8 mouse cellular contexts compared by ENCODE assay signal in genomic region chr1:172309699-172310398, GRCm38 (mm10). TPM values are rescaled to one million over a fixed set of nuclear protein-coding genes. Genes with fewer than 3 reads are reported as not detected.
A peak's percentile ranks its signal among the peaks of the same experiment; 100 is the strongest.
DNase-seq lines count a peak whose midpoint lies in the region; ATAC-seq and TF ChIP-seq lines count a peak whose summit lies in the region.

No protein-coding gene starts in this region.

- DNase-seq in ES-E14 (ENCODE audit: low read depth, low spot score) = peak; percentile 96
- DNase-seq in cerebellum, adult 11 months = peak; percentile 93
- DNase-seq in forebrain, embryonic 14.5 days (ENCODE audit: low spot score) = peak; percentile 98
- DNase-seq in heart, postnatal 14 days = peak; percentile 91 to 95
- peak; percentile 88 for DNase-seq in large intestine, adult 2 months (ENCODE audit: low read depth, low spot score)
- DNase-seq in telencephalon, adult 2 months (ENCODE audit: low read depth, low spot score) = peak; percentile 90

- H3K27ac ChIP-seq in ES-E14 (ENCODE audit: insufficient read depth, low read depth, low read length, poor library complexity, severe bottlenecking) = no peak overlapping the region; the same call in 1 of the 2 replicates
- H3K27ac ChIP-seq in forebrain, embryonic 14.5 days (ENCODE audit: low read depth, low read length) = peak overlapping the region; percentile 88
- peak overlapping the region; percentile 61 for H3K27ac ChIP-seq in liver, embryonic 16.5 days (ENCODE audit: low read length)
- peak overlapping the region; percentile 81 for H3K27ac ChIP-seq in neural tube, embryonic 13.5 days (replicated peaks)

- intact Hi-C loops in heart, postnatal 14 days (cut with DNase I) = loop anchor here (5.0 to 10.0 kb wide), 3 partner anchors 95 to 495 kb away; partner anchors contain the start of gene Casq1

- H3K4me3 ChIP-seq in ES-E14 (ENCODE audit: insufficient read depth in 1 of 2, low read depth in 1 of 2, low read length in 2 of 2, poor library complexity in 1 of 2, severe bottlenecking in 1 of 2) = no peak overlapping the region
- 0 out of 2 replicates have a peak overlapping the region, but pooled peaks have one; percentile 17 for H3K4me3 ChIP-seq in forebrain, embryonic 14.5 days (ENCODE audit: low read depth, low read length)
- peak overlapping the region; percentile 47 for H3K4me3 ChIP-seq in liver, embryonic 16.5 days (ENCODE audit: low read depth, low read length)
- H3K4me3 ChIP-seq in neural tube, embryonic 13.5 days = peak overlapping the region; percentile 28

- ATAC-seq in forebrain, embryonic 14.5 days = peak; percentile 72
- ATAC-seq in liver, embryonic 16.5 days (ENCODE audit: low read depth) = peak; percentile 33
- peak; percentile 54 for ATAC-seq in neural tube, embryonic 13.5 days (ENCODE audit: low read depth)

- 1% methylated on average over 14 of the region's 14 CpGs for WGBS in forebrain, embryonic 14.5 days
- under 1% methylated on average over 14 of the region's 14 CpGs for WGBS in large intestine, adult 2 months
- 2% methylated on average over 14 of the region's 14 CpGs for WGBS in liver, embryonic 16.5 days (ENCODE audit: insufficient replicate concordance)
- WGBS in neural tube, embryonic 13.5 days = 3% methylated on average over 14 of the region's 14 CpGs

- peaks cover 0 to 14% of the 10 kb centered on the region in 2 experiments; a peak in 2 of 4 replicates for H3K4me1 ChIP-seq in ES-E14 (ENCODE audit: control insufficient read depth in 2 of 2, insufficient read depth in 2 of 2, low read length in 2 of 2, poor library complexity in 1 of 2)
- peaks cover 40% of the 10 kb centered on the region for H3K4me1 ChIP-seq in forebrain, embryonic 14.5 days (ENCODE audit: control insufficient read depth, insufficient read depth, low read length)
- peaks cover 44% of the 10 kb centered on the region for H3K4me1 ChIP-seq in liver, embryonic 16.5 days (ENCODE audit: control insufficient read depth, low read depth, low read length)
- peaks cover 64% of the 10 kb centered on the region for H3K4me1 ChIP-seq in neural tube, embryonic 13.5 days (replicated peaks)

- H3K9me3 ChIP-seq in ES-E14 (ENCODE audit: control insufficient read depth, insufficient read depth, low read depth, low read length) = no peaks in the 10 kb centered on the region
- H3K9me3 ChIP-seq in forebrain, embryonic 14.5 days (replicated peaks; ENCODE audit: control insufficient read depth, low read length) = no peaks in the 10 kb centered on the region
- no peaks in the 10 kb centered on the region for H3K9me3 ChIP-seq in liver, embryonic 16.5 days (replicated peaks; ENCODE audit: control insufficient read depth, low read length)
- H3K9me3 ChIP-seq in neural tube, embryonic 13.5 days = no peaks in the 10 kb centered on the region

- no peaks in the 10 kb centered on the region for H3K36me3 ChIP-seq in ES-E14 (ENCODE audit: control insufficient read depth, insufficient read depth, low read length, poor library complexity, severe bottlenecking)
- H3K36me3 ChIP-seq in forebrain, embryonic 14.5 days (ENCODE audit: control insufficient read depth, insufficient read depth, low read length) = no peaks in the 10 kb centered on the region
- H3K36me3 ChIP-seq in liver, embryonic 16.5 days (ENCODE audit: control insufficient read depth, insufficient read depth) = no peaks in the 10 kb centered on the region
- no peaks in the 10 kb centered on the region for H3K36me3 ChIP-seq in neural tube, embryonic 13.5 days

- peak overlapping the region; percentile 50; the same call in 1 of the 2 replicates for H3K9ac ChIP-seq in ES-E14 (ENCODE audit: insufficient read depth, low read depth, low read length, poor library complexity, severe bottlenecking)
- peak overlapping the region; percentile 50 for H3K9ac ChIP-seq in forebrain, embryonic 14.5 days (ENCODE audit: low read length)
- peak overlapping the region; percentile 54 for H3K9ac ChIP-seq in liver, embryonic 16.5 days (ENCODE audit: low read depth, low read length)
- peak overlapping the region; percentile 65 for H3K9ac ChIP-seq in neural tube, embryonic 13.5 days

- H3K4me2 ChIP-seq in forebrain, embryonic 14.5 days (ENCODE audit: low read length) = peak overlapping the region; percentile 58
- H3K4me2 ChIP-seq in liver, embryonic 16.5 days (ENCODE audit: low read depth, low read length) = peak overlapping the region; percentile 95
- peak overlapping the region; percentile 62 for H3K4me2 ChIP-seq in neural tube, embryonic 13.5 days

- in situ Hi-C loops in ES-E14 (cut with MboI; ENCODE audit: low sequenced_read_pairs in 2 of 2, unreplicated experiment in 2 of 2) = loop anchor here in 1 of 2 experiments (10.0 kb wide), 1 partner anchor 165 kb away; the partner anchor contains the start of gene Dcaf8

- no peaks in the 10 kb centered on the region for H3K27me3 ChIP-seq in forebrain, embryonic 14.5 days (replicated peaks; ENCODE audit: control insufficient read depth, insufficient read depth, low read length)
- H3K27me3 ChIP-seq in liver, embryonic 16.5 days (ENCODE audit: control insufficient read depth, insufficient read depth, low read depth, low read length) = no peaks in the 10 kb centered on the region
- no peaks in the 10 kb centered on the region for H3K27me3 ChIP-seq in neural tube, embryonic 13.5 days

TF ChIP-seq in ES-E14, 5 proteins besides CTCF, POLR2A, EP300 and RAD21:
- TF ChIP-seq ZNF384 (IDR thresholded peaks at IDR 0.05; ENCODE audit: low read depth, low read length) (no peak), HCFC1 (IDR thresholded peaks at IDR 0.05; ENCODE audit: borderline replicate concordance, insufficient read depth, low read length) (no peak; the same call in 1 of the 2 replicates), CHD2 (IDR thresholded peaks at IDR 0.05; ENCODE audit: low read depth, low read length) (no peak), ZC3H11A (IDR thresholded peaks at IDR 0.05; ENCODE audit: borderline replicate concordance, low read depth, low read length) (peak; percentile 49; the same call in 1 of the 2 replicates)
TF ChIP-seq in ES-E14: peak in this region for 1.

RNA-seq across cellular contexts. Expression of gene Atp1a2, which starts 12.0 kb away (rescaled TPM):
- total RNA-seq in ES-E14 (2012; rRNA removed) = 0.31 and 0.48 TPM in 2 replicates
- 12.9 and 19.8 TPM in 2 replicates for polyA plus RNA-seq in forebrain, embryonic 14.5 days (2014; fragmentation: Nextera tagmentation; extraction: Ambion mirVana)
- 100 to 1,000 TPM; 448 to 458 TPM for total RNA-seq in heart, postnatal 14 days (2021)
- 6.4 and 9.1 TPM in 2 replicates for polyA plus RNA-seq in large intestine, adult 2 months (2012; rRNA removed)
- 0.20 and 0.52 TPM in 2 replicates for polyA plus RNA-seq in liver, embryonic 16.5 days (2015; fragmentation: Nextera tagmentation; extraction: Ambion mirVana)
- 38.6 and 40.0 TPM in 2 replicates for polyA plus RNA-seq in neural tube, embryonic 13.5 days (2015; fragmentation: Nextera tagmentation; extraction: Ambion mirVana)

RNA-seq across cellular contexts. Expression of gene Kcnj9, which starts 19.3 kb away (rescaled TPM):
- total RNA-seq in ES-E14 (2012; rRNA removed) = 1.2 and 1.7 TPM in 2 replicates
- 1.3 and 1.5 TPM in 2 replicates for polyA plus RNA-seq in forebrain, embryonic 14.5 days (2014; fragmentation: Nextera tagmentation; extraction: Ambion mirVana)
- not detected for total RNA-seq in heart, postnatal 14 days (2021)
- 0.11 and 0.18 TPM in 2 replicates for polyA plus RNA-seq in large intestine, adult 2 months (2012; rRNA removed)
- polyA plus RNA-seq in liver, embryonic 16.5 days (2015; fragmentation: Nextera tagmentation; extraction: Ambion mirVana) = 0.04 and 0.09 TPM in 2 replicates
- 1.5 and 2.1 TPM in 2 replicates for polyA plus RNA-seq in neural tube, embryonic 13.5 days (2015; fragmentation: Nextera tagmentation; extraction: Ambion mirVana)

RNA-seq across cellular contexts. Expression of gene Kcnj10, which starts 31.2 kb away (rescaled TPM):
- 0.80 and 1.2 TPM in 2 replicates for total RNA-seq in ES-E14 (2012; rRNA removed)
- polyA plus RNA-seq in forebrain, embryonic 14.5 days (2014; fragmentation: Nextera tagmentation; extraction: Ambion mirVana) = 1.5 and 1.6 TPM in 2 replicates
- total RNA-seq in heart, postnatal 14 days (2021) = under 1 TPM; 0.10 to 0.22 TPM
- 0.86 and 1.5 TPM in 2 replicates for polyA plus RNA-seq in large intestine, adult 2 months (2012; rRNA removed)
- polyA plus RNA-seq in liver, embryonic 16.5 days (2015; fragmentation: Nextera tagmentation; extraction: Ambion mirVana) = 0.07 and 0.09 TPM in 2 replicates
- polyA plus RNA-seq in neural tube, embryonic 13.5 days (2015; fragmentation: Nextera tagmentation; extraction: Ambion mirVana) = 1.9 and 2.0 TPM in 2 replicates

RNA-seq across cellular contexts. Expression of gene Igsf8, which starts 48.4 kb away (rescaled TPM):
- 43.5 and 108 TPM in 2 replicates for total RNA-seq in ES-E14 (2012; rRNA removed)
- polyA plus RNA-seq in forebrain, embryonic 14.5 days (2014; fragmentation: Nextera tagmentation; extraction: Ambion mirVana) = 132 and 147 TPM in 2 replicates
- 10 to 100 TPM; 13.8 to 16.3 TPM for total RNA-seq in heart, postnatal 14 days (2021)
- 51.8 and 64.4 TPM in 2 replicates for polyA plus RNA-seq in large intestine, adult 2 months (2012; rRNA removed)
- 16.8 and 20.6 TPM in 2 replicates for polyA plus RNA-seq in liver, embryonic 16.5 days (2015; fragmentation: Nextera tagmentation; extraction: Ambion mirVana)
- polyA plus RNA-seq in neural tube, embryonic 13.5 days (2015; fragmentation: Nextera tagmentation; extraction: Ambion mirVana) = 116 and 126 TPM in 2 replicates

RNA-seq across cellular contexts. Expression of gene Atp1a4, which starts 51.6 kb away (rescaled TPM):
- 1.5 and 2.2 TPM in 2 replicates for total RNA-seq in ES-E14 (2012; rRNA removed)
- 0.08 and 0.12 TPM in 2 replicates for polyA plus RNA-seq in forebrain, embryonic 14.5 days (2014; fragmentation: Nextera tagmentation; extraction: Ambion mirVana)
- total RNA-seq in heart, postnatal 14 days (2021) = not detected
- 0.05 and 0.10 TPM in 2 replicates for polyA plus RNA-seq in large intestine, adult 2 months (2012; rRNA removed)
- polyA plus RNA-seq in liver, embryonic 16.5 days (2015; fragmentation: Nextera tagmentation; extraction: Ambion mirVana) = not detected in 2 replicates
- polyA plus RNA-seq in neural tube, embryonic 13.5 days (2015; fragmentation: Nextera tagmentation; extraction: Ambion mirVana) = not detected in 2 replicates

Comparison
In these comparisons a context has a peak if more than half of its experiments do, and no peak if none do; other contexts are left out.
1. H3K4me3 ChIP-seq: peak in forebrain, embryonic 14.5 days (single experiment), liver, embryonic 16.5 days (single experiment) and neural tube, embryonic 13.5 days (single experiment); none in ES-E14 (0 of 2).
2. Peak in every context shown above with its lines, with median percentiles within 50 percentile points of each other: DNase-seq, H3K9ac ChIP-seq, ATAC-seq and H3K4me2 ChIP-seq.